Mouse (Mus musculus) hindbrain, embryonic 11.5 days (tissue): ENCODE measurements at regions not wholly inside any gene's neighbourhood (a gene's known extent, or its start where the extent isn't known, plus 50 kb on each side); places are given as distances from the start of the nearest gene placed in this dataset.

Experiments used
- ATAC-seq: fragments of 200-750 bp; cut with Nextera tagmentation; 2 replicates; pipeline ENCODE4 v1.8.0; 2017; ENCODE audit warnings: mild to moderate bottlenecking, moderate TSS enrichment, moderate library complexity; ENCODE audit not compliant: low FRiP score
- DNase-seq: peaks from one replicate; pipeline ENCODE4 v3.0.0-alpha.2; 2015; ENCODE audit warnings: low spot score
- H3K27ac ChIP-seq: fragments of 300-500 bp; sonication (generic); 2 replicates; pipeline ENCODE4 v1.5.1; 2014; ENCODE audit warnings: mild to moderate bottlenecking, low read depth, low read length
- H3K27me3 ChIP-seq: fragments of 300-500 bp; sonication (generic); 2 replicates; pipeline ENCODE4 v1.6.1; 2014; ENCODE audit warnings: mild to moderate bottlenecking, low read length, moderate library complexity, mixed read lengths; ENCODE audit not compliant: control insufficient read depth, insufficient read depth
- H3K36me3 ChIP-seq: fragments of 300-500 bp; sonication (generic); 2 replicates; pipeline ENCODE4 v1.6.1; 2014; ENCODE audit warnings: mild to moderate bottlenecking, low read length, moderate library complexity, mixed read lengths; ENCODE audit not compliant: control insufficient read depth, insufficient read depth
- H3K4me1 ChIP-seq: fragments of 300-500 bp; sonication (generic); replicated peaks from 2 replicates; pipeline ENCODE4 v1.6.1; 2014; ENCODE audit warnings: low read length, mixed read lengths; ENCODE audit not compliant: control insufficient read depth, insufficient read depth
- H3K4me2 ChIP-seq: fragments of 300-500 bp; sonication (generic); replicated peaks from 2 replicates; pipeline ENCODE4 v1.6.1; 2014; ENCODE audit warnings: mild to moderate bottlenecking, low read depth, low read length
- H3K4me3 ChIP-seq: fragments of 300-500 bp; sonication (generic); 2 replicates; pipeline ENCODE4 v1.5.1; 2014; ENCODE audit warnings: low read depth, low read length
- H3K9ac ChIP-seq: fragments of 300-500 bp; sonication (generic); 2 replicates; pipeline ENCODE4 v1.6.1; 2014; ENCODE audit warnings: low read depth, low read length
- H3K9me3 ChIP-seq: fragments of 300-500 bp; sonication (generic); 2 replicates; pipeline ENCODE4 v1.6.1; 2016; ENCODE audit warnings: low read length; ENCODE audit not compliant: control insufficient read depth
- WGBS: fragments of 180-500 bp; shearing (Covaris S2); extraction: QIAGEN DNeasy Blood & Tissue Kit; methylation state at CpG from one replicate; pipeline ENCODE4 v1.1.7; 2014; 5-methylcytosine and 5-hydroxymethylcytosine counted together

GRCm38 (mm10) chrX:21389992-21390391 is 94.4 kb upstream of the Agtr2 start:
- no peak for DNase-seq
- H3K27me3 ChIP-seq = no peaks in the 10 kb centered on the region
- H3K4me3 ChIP-seq = no peak overlapping the region
- H3K36me3 ChIP-seq = no peaks in the 10 kb centered on the region
- H3K4me2 ChIP-seq = no peak overlapping the region
- no peaks in the 10 kb centered on the region for H3K4me1 ChIP-seq
- 62% methylated on average over 1 of the region's 1 CpGs for WGBS
- H3K27ac ChIP-seq = no peak overlapping the region
- H3K9ac ChIP-seq = no peak overlapping the region
- no peaks in the 10 kb centered on the region for H3K9me3 ChIP-seq
- ATAC-seq = no peak

DNA sequence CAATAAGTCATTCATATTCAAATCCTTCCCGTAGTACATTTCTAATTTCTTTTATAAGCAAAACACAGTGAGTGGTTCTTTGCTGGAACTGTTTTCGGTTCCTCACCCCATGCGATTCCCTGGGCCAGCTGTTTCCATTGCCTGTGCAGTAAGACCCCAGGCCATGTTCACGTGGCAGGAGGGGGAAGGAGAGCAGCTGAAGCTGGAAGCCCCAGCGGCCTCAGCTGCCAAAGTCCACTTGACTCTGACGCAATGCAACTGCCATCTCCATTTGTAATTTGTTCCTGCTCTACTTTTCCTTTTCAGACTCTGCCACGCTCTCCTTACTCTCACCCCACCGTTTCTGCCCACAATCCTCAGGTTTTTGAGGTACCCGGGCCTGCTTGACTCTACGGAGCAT is 91.1 kb upstream of the Agtr2 start:
- no peaks in the 10 kb centered on the region for H3K9me3 ChIP-seq
- no peak overlapping the region for H3K27ac ChIP-seq
- no peak overlapping the region for H3K9ac ChIP-seq
- no peak overlapping the region for H3K4me3 ChIP-seq
- WGBS = 82% methylated on average over 10 of the region's 10 CpGs
- no peaks in the 10 kb centered on the region for H3K27me3 ChIP-seq
- H3K4me2 ChIP-seq = no peak overlapping the region
- no peak for DNase-seq
- H3K4me1 ChIP-seq = no peaks in the 10 kb centered on the region
- H3K36me3 ChIP-seq = no peaks in the 10 kb centered on the region
- no peak for ATAC-seq

DNA sequence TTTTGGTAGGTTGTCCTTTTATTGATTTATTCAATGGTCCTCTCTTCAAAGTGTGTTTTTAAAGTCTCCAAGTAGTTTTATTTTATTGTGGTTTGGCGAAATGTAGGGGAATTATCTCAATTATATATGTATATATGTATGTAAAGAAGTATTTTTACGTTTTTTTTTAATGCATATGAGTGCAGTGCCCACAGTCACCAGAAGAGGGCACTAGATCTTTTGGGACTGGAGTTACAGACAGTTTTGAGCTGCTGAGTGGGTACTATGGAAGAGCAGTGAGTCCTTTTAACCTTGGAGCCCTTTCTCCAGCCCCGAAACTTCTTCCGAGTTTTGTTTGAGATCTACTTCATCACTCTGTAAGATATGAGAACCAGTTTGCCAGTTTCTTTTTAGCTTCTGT is 59.5 kb upstream of the Agtr2 start:
- ATAC-seq (no peak), DNase-seq (peak; percentile 16)
- no peaks in the 10 kb centered on the region for H3K27me3 ChIP-seq
- H3K4me1 ChIP-seq = no peaks in the 10 kb centered on the region
- H3K9ac ChIP-seq = no peak overlapping the region
- H3K36me3 ChIP-seq = no peaks in the 10 kb centered on the region
- H3K4me3 ChIP-seq = no peak overlapping the region
- no peak overlapping the region for H3K27ac ChIP-seq
- H3K9me3 ChIP-seq = no peaks in the 10 kb centered on the region
- no peak overlapping the region for H3K4me2 ChIP-seq
- WGBS = 52% methylated on average over 4 of the region's 4 CpGs

GRCm38 (mm10) chrX:21428081-21428480 is 56.3 kb upstream of the Agtr2 start:
- 67% methylated on average over 3 of the region's 3 CpGs for WGBS
- Histone ChIP-seq H3K36me3 (no peaks in the 10 kb centered on the region), H3K9me3 (no peaks in the 10 kb centered on the region), H3K4me1 (no peaks in the 10 kb centered on the region), H3K4me2 (no peak overlapping the region), H3K9ac (no peak overlapping the region), H3K27me3 (no peaks in the 10 kb centered on the region), H3K4me3 (no peak overlapping the region), H3K27ac (no peak overlapping the region)
- no peak for DNase-seq
- ATAC-seq = no peak

GRCm38 (mm10) chrX:21433501-21433900 is 50.8 kb upstream of the Agtr2 start:
- Histone ChIP-seq H3K27ac (no peak overlapping the region), H3K36me3 (no peaks in the 10 kb centered on the region), H3K4me1 (no peaks in the 10 kb centered on the region), H3K4me3 (no peak overlapping the region), H3K9me3 (no peaks in the 10 kb centered on the region), H3K4me2 (no peak overlapping the region), H3K9ac (no peak overlapping the region), H3K27me3 (no peaks in the 10 kb centered on the region)
- DNase-seq (no peak), ATAC-seq (no peak)
